Mouse (Mus musculus): ENCODE data around the gene Otof.

The Otof gene

GRCm38 (mm10) chr5:30341601-30342365 is 119.9 kb downstream of the Otof start:
- no peak for DNase-seq (ENCODE audit: low spot score)

- DNase-seq (ENCODE audit: low spot score): no peak
These were observed 120.9 kb downstream of the Otof start for GRCm38 (mm10) chr5:30340815-30341214.
